Mouse (Mus musculus): ENCODE data around the gene Fryl.
A peak's percentile ranks its signal among the peaks of the same experiment; 100 is the strongest.

The Fryl gene

DNA sequence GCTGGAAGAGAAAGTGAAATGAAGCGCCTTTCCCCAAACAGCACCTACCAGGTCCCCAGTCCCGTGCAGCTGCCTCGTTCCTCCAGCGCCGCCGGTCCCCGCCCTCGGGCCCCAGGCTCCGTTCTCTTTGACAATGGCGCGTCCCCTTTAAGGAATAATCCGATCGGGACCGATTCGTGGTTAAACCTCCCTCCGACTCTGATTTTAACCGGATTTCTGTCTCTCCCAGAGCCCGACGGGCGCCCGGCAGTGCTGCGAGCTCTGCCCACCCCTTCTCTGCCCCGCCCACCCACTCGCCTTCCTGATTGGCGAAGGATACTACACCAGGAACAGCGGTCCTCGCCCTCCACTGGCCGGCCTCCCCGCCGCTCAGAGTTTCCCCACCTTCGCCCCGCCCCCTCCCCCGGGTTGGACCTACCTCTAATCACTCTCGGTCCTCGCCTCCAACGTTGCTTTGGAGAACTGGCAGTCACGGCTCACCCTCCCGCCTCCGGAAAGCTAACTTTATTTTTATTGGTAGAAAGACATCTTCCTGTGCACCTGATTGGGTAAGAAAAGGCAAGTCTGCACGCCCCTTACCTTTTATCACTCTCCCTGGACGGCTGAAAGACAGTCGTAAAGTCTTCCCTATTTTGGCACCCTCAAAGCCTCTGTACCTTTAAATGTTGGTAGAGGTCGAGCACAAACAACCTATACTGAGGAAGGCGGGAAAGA is at the start of gene Fryl:
Gene Fryl (minus strand): TSS at position 268 of the 714 bp plus-strand sequence.
- DNase-seq: peak; percentile 91 to 95

DNA sequence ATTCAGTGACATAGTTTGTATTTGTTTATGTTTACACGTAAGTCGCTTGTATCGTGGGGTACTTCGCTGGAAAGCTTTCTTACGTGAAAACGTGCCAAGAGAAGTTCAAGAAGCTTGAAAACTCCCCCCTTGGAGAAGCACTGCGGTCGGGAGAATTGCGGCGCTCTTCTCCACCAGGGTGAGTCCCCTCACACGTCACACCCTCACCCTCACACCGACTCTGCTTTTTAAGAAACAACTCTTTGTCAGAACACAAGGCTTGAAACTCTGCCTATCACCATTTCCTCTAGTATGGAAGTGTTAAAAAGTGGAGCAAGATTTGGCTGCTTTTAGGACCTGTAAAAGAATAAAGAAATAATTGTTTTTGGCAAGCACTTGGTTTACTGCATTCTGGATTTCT is 48.1 kb upstream of the Fryl start:
- DNase-seq: no peak

GRCm38 (mm10) chr5:73301601-73302307 is 45.3 kb upstream of the Fryl start:
- DNase-seq: no peak

DNA sequence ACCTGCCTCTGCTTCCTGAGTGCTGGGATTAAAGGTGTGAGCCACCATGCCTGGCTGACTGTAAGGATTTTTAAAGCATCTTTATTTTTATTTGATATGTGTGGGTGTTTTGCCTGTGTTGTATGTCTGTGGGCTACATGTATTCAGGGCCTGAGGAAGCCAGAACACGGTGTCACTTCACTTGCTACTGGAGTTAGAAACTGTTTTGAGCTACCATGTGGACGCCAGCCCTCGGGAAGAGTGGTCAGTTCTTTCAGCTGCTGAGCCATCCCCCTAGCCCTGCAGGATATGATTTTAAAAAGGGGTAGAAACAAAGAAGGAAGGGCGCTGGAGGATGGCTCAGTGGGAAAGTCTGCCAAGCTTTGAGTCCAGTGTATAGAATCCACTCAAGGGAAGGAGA is 39.5 kb upstream of the Fryl start:
- no peak for DNase-seq

- DNase-seq: no peak
Measured at GRCm38 (mm10) chr5:73295016-73295415, 38.6 kb upstream of the Fryl start.

DNA sequence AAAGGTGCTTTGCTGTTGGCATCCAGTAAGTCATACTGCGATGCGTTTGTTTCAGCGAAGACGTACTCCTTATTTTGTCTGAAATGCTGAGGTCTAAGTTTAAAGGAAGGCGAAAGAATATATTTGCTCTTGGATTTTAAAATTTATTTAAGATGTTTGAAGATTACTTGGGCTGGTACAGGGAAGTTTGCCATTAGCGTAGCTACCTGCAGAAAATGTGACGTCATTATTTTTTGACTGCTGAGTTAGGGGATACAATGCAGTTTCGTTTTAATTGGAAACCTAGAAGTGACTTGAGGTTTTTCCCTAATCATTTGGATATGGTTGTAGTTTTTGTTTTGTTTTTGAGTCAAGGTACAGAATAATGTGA is 37.0 kb upstream of the Fryl start:
- DNase-seq: no peak

- peak; percentile 94 to 97 for DNase-seq
Measured at GRCm38 (mm10) chr5:73292502-73293457, 36.4 kb upstream of the Fryl start, which contains the start of gene Ociad1. Ociad1 (plus strand) TSS chr5:73292784.

- no peak for DNase-seq
Measured at GRCm38 (mm10) chr5:73289900-73290299, 33.5 kb upstream of the Fryl start.

DNA sequence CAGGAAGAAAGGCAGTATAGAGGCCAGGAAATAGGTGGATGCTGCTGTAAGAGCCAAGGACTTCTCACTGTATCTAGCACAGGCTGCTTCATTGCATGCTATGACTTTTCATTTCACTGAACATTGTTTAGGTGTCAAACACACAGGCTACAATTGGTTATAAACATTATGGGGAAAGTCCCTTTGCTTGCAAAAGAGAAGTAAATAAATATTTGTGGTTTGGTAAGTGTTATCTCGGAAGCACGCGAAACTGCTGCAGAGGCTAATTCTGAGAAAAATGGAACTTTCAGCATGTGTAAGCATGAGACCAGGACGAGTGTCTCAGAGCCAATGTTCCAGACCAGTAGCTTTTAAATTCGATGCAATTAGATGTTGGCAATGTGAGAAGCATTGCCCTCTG is 30.2 kb upstream of the Fryl start:
- DNase-seq: no peak

DNA sequence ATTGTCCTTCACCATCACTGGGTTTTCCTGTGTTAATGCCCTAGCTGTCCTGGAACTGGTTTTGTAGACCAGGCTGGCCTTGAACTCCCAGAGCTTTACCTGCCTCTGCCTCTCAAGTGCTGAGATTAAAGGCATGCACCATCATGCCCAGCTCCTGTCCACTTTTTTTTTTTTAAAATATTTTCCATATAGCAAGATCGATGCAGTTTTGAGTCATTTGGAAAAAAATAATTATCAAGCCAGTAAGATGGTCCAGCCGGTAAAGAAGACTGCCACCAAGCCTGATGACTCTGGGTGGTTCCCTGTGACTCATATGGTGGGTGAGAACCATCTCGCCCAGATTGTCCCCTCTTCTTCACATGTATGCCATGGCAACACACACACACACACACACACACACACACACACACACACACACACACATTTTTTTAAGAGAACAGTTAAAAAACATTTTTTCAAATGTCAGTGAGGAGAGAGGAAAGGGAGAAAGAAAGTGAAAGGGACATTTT is 29.1 kb upstream of the Fryl start:
- DNase-seq: no peak

DNA sequence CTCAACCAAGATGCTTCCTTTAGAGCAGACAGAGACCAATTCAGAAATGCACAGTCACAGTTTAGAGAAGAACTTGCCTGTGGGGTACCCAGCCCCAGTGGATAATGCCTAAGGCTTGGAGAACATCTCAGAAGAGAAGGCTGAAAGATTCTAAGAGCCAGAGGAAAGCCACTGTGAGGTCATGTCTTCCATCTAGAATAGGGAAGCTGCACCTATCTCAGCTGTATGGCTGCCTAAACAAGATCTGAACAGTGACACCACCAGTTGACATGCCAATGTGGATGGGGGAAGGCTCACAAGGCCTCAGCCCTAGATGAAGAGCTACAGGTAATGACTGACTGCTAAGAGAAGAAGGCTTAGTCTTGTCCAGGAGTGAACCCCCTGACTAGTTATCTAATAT is 27.6 kb upstream of the Fryl start:
- no peak for DNase-seq

DNA sequence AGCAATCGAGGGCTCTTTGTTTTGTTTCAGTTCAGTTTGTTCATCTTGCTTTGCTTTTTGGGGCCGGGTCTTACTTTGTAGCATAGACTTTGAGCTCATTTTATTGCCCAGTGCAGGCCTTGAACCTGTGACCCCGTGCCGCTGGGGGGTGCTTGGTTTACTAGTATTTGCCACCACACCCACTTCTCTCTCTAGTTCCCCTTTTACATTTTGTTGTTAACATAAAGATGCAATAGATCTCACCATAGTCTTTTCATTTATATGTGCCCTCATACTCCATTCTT is 24.1 kb upstream of the Fryl start:
- no peak for DNase-seq

- DNase-seq: no peak
Measured at GRCm38 (mm10) chr5:73279732-73280566, 23.5 kb upstream of the Fryl start.

DNA sequence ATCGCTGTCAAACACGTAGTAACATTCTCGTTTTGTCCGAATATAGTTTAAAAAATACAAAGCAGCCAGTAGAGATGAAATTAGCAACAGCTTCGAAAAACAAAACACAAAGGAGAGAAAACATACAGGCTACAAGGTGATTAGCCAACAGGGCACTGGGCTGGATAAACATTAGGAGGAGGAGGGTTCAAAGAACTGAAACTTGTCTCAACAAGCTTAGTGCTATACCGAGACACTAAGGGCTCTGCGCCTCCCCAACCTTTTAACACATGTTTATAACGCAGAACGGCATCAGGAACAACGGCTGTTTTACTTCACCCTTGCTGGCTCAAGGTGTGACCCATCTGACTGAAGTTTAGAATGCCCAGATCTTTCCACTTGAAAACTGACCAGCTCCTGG is 22.8 kb upstream of the Fryl start:
- no peak for DNase-seq

- no peak for DNase-seq
Measured at GRCm38 (mm10) chr5:73274941-73275340, 18.5 kb upstream of the Fryl start.

DNA sequence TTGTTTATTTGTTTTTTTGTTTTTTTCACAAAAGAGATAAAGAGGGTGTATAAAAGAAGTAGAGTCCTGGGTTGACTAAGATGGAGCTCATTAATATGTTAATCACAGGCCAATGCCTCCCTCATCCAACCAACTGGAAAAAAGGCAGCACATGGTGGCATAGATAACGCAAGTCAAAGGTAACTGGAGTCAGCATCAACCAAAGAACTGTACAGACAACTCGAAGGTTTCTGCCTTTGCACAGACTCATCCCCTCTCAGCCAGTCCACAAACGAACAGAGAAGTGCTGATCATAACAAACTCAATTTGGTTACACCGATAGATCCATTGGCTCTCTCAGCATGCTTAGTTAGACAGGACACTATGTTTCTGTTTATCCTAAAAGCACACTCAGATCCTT is 16.8 kb upstream of the Fryl start:
- no peak for DNase-seq

DNA sequence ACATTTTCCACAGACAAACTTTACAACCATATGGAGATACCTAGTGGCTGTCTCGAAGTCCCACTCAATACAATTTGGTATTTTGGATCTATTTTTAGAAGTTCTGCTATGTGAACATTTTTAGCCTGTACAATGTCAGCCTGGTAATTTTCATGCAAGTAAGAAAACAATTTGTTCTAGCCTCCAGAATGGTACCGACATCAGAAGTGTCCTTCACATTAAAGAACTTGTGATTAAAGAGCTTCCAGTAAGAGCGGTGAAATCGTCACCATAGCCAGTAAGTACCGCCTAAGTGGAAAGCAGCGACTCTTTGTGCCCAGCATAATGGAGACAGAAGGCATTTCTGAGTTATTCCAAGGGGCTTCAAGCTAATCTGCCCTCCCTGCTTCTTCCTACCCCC is 14.2 kb upstream of the Fryl start:
- DNase-seq: no peak

GRCm38 (mm10) chr5:73268636-73269213 is 12.3 kb upstream of the Fryl start:
- DNase-seq: no peak

GRCm38 (mm10) chr5:73265460-73265859 is 9.0 kb upstream of the Fryl start:
- DNase-seq: no peak

DNA sequence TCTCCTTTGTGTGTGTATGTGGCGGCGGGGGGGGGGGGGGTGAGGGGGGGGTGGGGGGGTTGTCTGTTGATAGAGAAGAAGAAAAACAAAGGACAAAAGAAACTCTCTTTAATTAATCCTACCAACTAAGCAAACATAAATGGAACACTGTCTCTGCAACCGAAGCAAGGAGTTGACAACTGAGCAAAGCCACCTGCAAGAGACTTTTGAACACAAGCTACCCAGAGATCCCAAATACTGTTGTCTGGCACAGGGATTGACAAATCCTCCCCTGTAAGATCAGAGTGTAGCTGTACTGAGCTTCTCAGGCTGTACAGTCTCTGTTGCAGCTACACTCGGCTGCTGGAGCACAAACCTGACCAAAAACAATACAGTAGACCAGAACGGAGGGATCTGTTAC is 7.7 kb upstream of the Fryl start:
- DNase-seq: no peak

DNA sequence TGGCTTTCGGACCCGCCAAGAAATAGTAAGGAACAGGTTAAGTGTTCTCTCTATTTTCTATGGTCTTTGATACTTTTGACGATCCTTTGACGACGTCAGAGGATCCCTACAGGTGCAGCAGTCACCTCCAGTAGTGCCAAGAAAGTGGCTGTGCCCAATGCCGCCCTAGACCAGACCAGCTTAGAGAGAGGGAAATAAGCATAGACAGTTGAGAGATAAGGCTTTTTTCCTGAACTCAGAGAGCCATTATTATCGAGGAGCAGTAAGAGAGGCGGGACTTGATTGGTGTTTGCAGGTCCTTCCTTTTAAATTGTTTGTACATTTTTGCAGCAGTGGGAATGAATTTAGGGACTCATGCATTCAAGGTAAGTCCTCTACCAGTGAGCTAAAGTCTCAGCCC is 1.3 kb upstream of the Fryl start:
- DNase-seq: no peak

DNA sequence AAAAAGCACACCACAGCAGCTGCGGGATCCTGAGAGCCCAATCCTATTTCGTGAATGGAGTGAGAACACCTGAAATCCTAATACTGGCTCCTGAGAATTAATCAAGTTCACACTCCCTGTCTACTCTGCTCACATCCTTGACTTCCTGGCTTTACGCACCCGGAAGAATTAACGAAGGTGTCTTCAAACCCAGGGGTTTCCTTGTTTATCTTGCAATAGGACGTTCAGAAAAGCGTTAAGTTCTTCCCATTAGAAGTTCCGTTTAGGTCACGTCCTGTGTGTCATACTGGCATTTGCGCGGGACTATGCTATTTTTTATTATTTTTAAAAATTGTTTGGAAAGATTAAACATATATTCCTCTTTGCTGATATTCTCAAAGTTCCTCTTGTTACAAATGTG is 677 bp upstream of the Fryl start:
- no peak for DNase-seq
